Mouse (Mus musculus) forebrain, embryonic 10.5 days (tissue): ENCODE results near the gene Brox. TPM values are rescaled to one million over a fixed set of nuclear protein-coding genes. Genes with fewer than 3 reads are reported as not detected.

Experiments used
- polyA plus RNA-seq: library from polyadenylated mRNA; unstranded; fragments of >200 nt; fragmentation: Nextera tagmentation; extraction: Ambion mirVana; gene quantifications from 2 replicates; pipeline ENCODE4 v1.2.1, GENCODE M21; 2016

Gene Brox
- polyA plus RNA-seq, 1 experiment from 2014 or later, result 36.4 TPM

Other genes with a start within 250 kb of the Brox start
- gene Disp1, start 75.7 kb downstream of the Brox start, polyA plus RNA-seq, result 9.2 and 10.3 TPM in 2 replicates
- 46.1 and 47.7 TPM in 2 replicates for gene Aida, start 679 bp downstream of the Brox start, polyA plus RNA-seq
- gene Mia3, start 72.3 kb upstream of the Brox start, polyA plus RNA-seq, result 90.9 and 97.9 TPM in 2 replicates
- 22.1 and 24.5 TPM in 2 replicates for gene Taf1a, start 91.7 kb upstream of the Brox start, polyA plus RNA-seq
- 0.07 and 0.09 TPM in 2 replicates for gene Hhipl2, start 120.9 kb upstream of the Brox start, polyA plus RNA-seq